24 mouse cellular contexts compared by ENCODE assay signal in genomic region chr11:119829116-119829515, GRCm38 (mm10).
DNase-seq lines count a peak whose midpoint lies in the region; ATAC-seq and TF ChIP-seq lines count a peak whose summit lies in the region.
"Had no signal": no experiment of that assay in that cellular context is flagged by ENCODE, and none has a peak within 500 bp of the region (broad histone marks: within the 10 kb centered on the region; RNA-seq: fewer than 3 reads in every experiment).

No protein-coding gene starts in this region.

- TF ChIP-seq POLR2A in MEL (IDR thresholded peaks at IDR 0.05; ENCODE audit: control insufficient read depth in 1 of 2, insufficient read depth in 1 of 2, low read depth in 1 of 2, low read length in 2 of 2, poor library complexity in 1 of 2): no peak

- 0 out of 2 replicates have a peak, but pooled peaks have one; percentile 8 for ATAC-seq in G1E (ENCODE audit: extremely low read depth, insufficient number of reproducible peaks, low FRiP score, poor library complexity, severe bottlenecking)
- peak; percentile 43; the same call in 1 of the 2 replicates for ATAC-seq in liver, embryonic 14.5 days (ENCODE audit: insufficient read depth)
- ATAC-seq in megakaryocyte-erythroid progenitor cell, adult 5-6 weeks (replicated peaks; ENCODE audit: low FRiP score, low TSS enrichment, poor library complexity, severe bottlenecking): peak; percentile 54
- ATAC-seq in lung, postnatal 0 days: no peak
- ATAC-seq: CD4-positive, CD25-positive, alpha-beta regulatory T cell, adult 4 months; forebrain, embryonic 14.5 days; forebrain, postnatal 0 days; Patski had no signal

- H3K4me3 ChIP-seq in G1E (ENCODE audit: low read depth, low read length): no peak overlapping the region
- no peak overlapping the region for H3K4me3 ChIP-seq in MEL (ENCODE audit: control insufficient read depth in 1 of 2, insufficient read depth in 1 of 2, low read depth in 2 of 2, low read length in 2 of 2)
- no peak overlapping the region for H3K4me3 ChIP-seq in liver, embryonic 14.5 days (ENCODE audit: insufficient read depth in 1 of 2, low read depth in 2 of 2, low read length in 2 of 2)
- no peak overlapping the region for H3K4me3 ChIP-seq in lung, postnatal 0 days (ENCODE audit: low read depth, low read length)
- H3K4me3 ChIP-seq: embryonic facial prominence, embryonic 12.5 days; embryonic facial prominence, embryonic 15.5 days; gastrocnemius, adult 2 months; hindbrain, embryonic 12.5 days; hindbrain, embryonic 15.5 days had no signal

- H3K27ac ChIP-seq in MEL (ENCODE audit: control insufficient read depth, low read depth, low read length): 0 out of 2 replicates have a peak overlapping the region, but pooled peaks have one; percentile 31
- no peak overlapping the region for H3K27ac ChIP-seq in liver, embryonic 14.5 days
- no peak overlapping the region for H3K27ac ChIP-seq in lung, postnatal 0 days (ENCODE audit: low read length)
- H3K27ac ChIP-seq: embryonic facial prominence, embryonic 12.5 days; embryonic facial prominence, embryonic 15.5 days; gastrocnemius, adult 2 months; hindbrain, embryonic 12.5 days; hindbrain, embryonic 15.5 days had no signal

- TF ChIP-seq CTCF in G1E (IDR thresholded peaks at IDR 0.05; ENCODE audit: low read depth, low read length) (no peak), MEL (IDR thresholded peaks at IDR 0.05 in 2 of 3, conservative IDR thresholded peaks at IDR 0.05 in 1 of 3; ENCODE audit: control insufficient read depth in 1 of 3, insufficient read depth in 1 of 3, low read depth in 2 of 3, low read length in 3 of 3, poor library complexity in 1 of 3, severe bottlenecking in 1 of 3) (no peak)
- no peak for TF ChIP-seq CTCF in liver, embryonic 14.5 days (IDR thresholded peaks at IDR 0.05; ENCODE audit: low read depth)
- no peak for TF ChIP-seq CTCF in lung, postnatal 0 days (IDR thresholded peaks at IDR 0.05)

- H3K4me1 ChIP-seq in G1E (ENCODE audit: insufficient read depth, low read depth, low read length) (peaks cover 2% of the 10 kb centered on the region; the same call in 1 of the 2 replicates), MEL (ENCODE audit: control insufficient read depth in 1 of 2, insufficient read depth in 2 of 2, low read length in 2 of 2) (peaks cover 11 to 23% of the 10 kb centered on the region in 2 experiments)
- peaks cover 0 to 2% of the 10 kb centered on the region in 2 experiments; a peak in 2 of 4 replicates for H3K4me1 ChIP-seq in liver, embryonic 14.5 days (replicated peaks; ENCODE audit: control insufficient read depth in 2 of 2, insufficient read depth in 2 of 2, low read length in 1 of 2)
- no peaks in the 10 kb centered on the region for H3K4me1 ChIP-seq in lung, postnatal 0 days (ENCODE audit: insufficient read depth, low read depth, low read length)
- H3K4me1 ChIP-seq: embryonic facial prominence, embryonic 12.5 days; embryonic facial prominence, embryonic 15.5 days had no signal

- no peaks in the 10 kb centered on the region for H3K27me3 ChIP-seq in G1E (ENCODE audit: insufficient read depth, low read length)
- H3K27me3 ChIP-seq in MEL (ENCODE audit: control insufficient read depth in 1 of 2, insufficient read depth in 2 of 2, low read length in 2 of 2): no peaks in the 10 kb centered on the region
- no peaks in the 10 kb centered on the region for H3K27me3 ChIP-seq in liver, embryonic 14.5 days (ENCODE audit: control insufficient read depth, insufficient read depth, low read length)
- H3K27me3 ChIP-seq in lung, postnatal 0 days (replicated peaks; ENCODE audit: insufficient read depth, low read length): no peaks in the 10 kb centered on the region
- H3K27me3 ChIP-seq: embryonic facial prominence, embryonic 12.5 days; embryonic facial prominence, embryonic 15.5 days; hindbrain, embryonic 12.5 days; hindbrain, embryonic 15.5 days; Patski had no signal

- WGBS in liver, embryonic 14.5 days (ENCODE audit: insufficient replicate concordance): 44% methylated on average over 3 of the region's 3 CpGs
- WGBS in lung, postnatal 0 days: 73% methylated on average over 3 of the region's 3 CpGs

- peak; percentile 33 to 45; a peak in 1 of 4 replicates for TF ChIP-seq EP300 in MEL (IDR thresholded peaks at IDR 0.05; ENCODE audit: low read depth in 1 of 2, low read length in 2 of 2)
- TF ChIP-seq EP300 in liver, embryonic 14.5 days (IDR thresholded peaks at IDR 0.05; ENCODE audit: low read depth): peak; percentile 23; the same call in 1 of the 2 replicates
- TF ChIP-seq EP300 in lung, postnatal 0 days (IDR thresholded peaks at IDR 0.05): no peak

- TF ChIP-seq RAD21 in MEL (IDR thresholded peaks at IDR 0.05; ENCODE audit: low read depth, low read length): no peak

- H3K36me3 ChIP-seq in G1E (replicated peaks) (peaks cover 91% of the 10 kb centered on the region), MEL (ENCODE audit: control insufficient read depth in 1 of 2, insufficient read depth in 2 of 2, low read length in 2 of 2) (peaks cover 14 to 23% of the 10 kb centered on the region in 2 experiments)
- H3K36me3 ChIP-seq in liver, embryonic 14.5 days (replicated peaks; ENCODE audit: control insufficient read depth, insufficient read depth, low read depth): no peaks in the 10 kb centered on the region; the same call in none of the 2 replicates
- H3K36me3 ChIP-seq in lung, postnatal 0 days (ENCODE audit: insufficient read depth, low read length): peaks cover 7% of the 10 kb centered on the region

- no peak overlapping the region for H3K9ac ChIP-seq in MEL (ENCODE audit: control insufficient read depth, low read depth, low read length, poor library complexity, severe bottlenecking)
- H3K9ac ChIP-seq in liver, embryonic 14.5 days (replicated peaks): no peak overlapping the region
- no peak overlapping the region for H3K9ac ChIP-seq in lung, postnatal 0 days (replicated peaks; ENCODE audit: low read depth)
- H3K9ac ChIP-seq: embryonic facial prominence, embryonic 12.5 days; embryonic facial prominence, embryonic 15.5 days; forebrain, postnatal 0 days; hindbrain, embryonic 12.5 days; hindbrain, embryonic 15.5 days had no signal

- no peak for DNase-seq in G1E (ENCODE audit: low spot score)
- peak; percentile 48 for DNase-seq in MEL (ENCODE audit: low read depth, low spot score)
- DNase-seq in liver, embryonic 14.5 days (ENCODE audit: low read depth in 3 of 3, low spot score in 3 of 3): no peak
- DNase-seq in urinary bladder, adult 2 months (ENCODE audit: low spot score): no peak
- DNase-seq in lung, postnatal 0 days (ENCODE audit: low spot score): no peak
- DNase-seq: adrenal gland, postnatal 10 days; adrenal gland, postnatal 36 days; cerebellum, adult 11 months; cerebellum, adult 2 months; cerebellum, adult 9-11 months; cerebellum, postnatal 25 days; forebrain, postnatal 0 days; gastrocnemius, adult 2 months; gastrocnemius, postnatal 14 days; heart, adult 11 months had no signal

- H3K9me3 ChIP-seq in G1E (replicated peaks) (no peaks in the 10 kb centered on the region), MEL (replicated peaks; ENCODE audit: insufficient read depth, low read length) (no peaks in the 10 kb centered on the region)
- no peaks in the 10 kb centered on the region for H3K9me3 ChIP-seq in liver, embryonic 14.5 days (ENCODE audit: control insufficient read depth, low read length)
- H3K9me3 ChIP-seq in lung, postnatal 0 days (ENCODE audit: low read length): no peaks in the 10 kb centered on the region
- H3K9me3 ChIP-seq: embryonic facial prominence, embryonic 12.5 days; embryonic facial prominence, embryonic 15.5 days; hindbrain, embryonic 12.5 days; hindbrain, embryonic 15.5 days had no signal

- no peak overlapping the region for H3K4me2 ChIP-seq in liver, embryonic 14.5 days (ENCODE audit: low read depth)
- H3K4me2 ChIP-seq in lung, postnatal 0 days (replicated peaks; ENCODE audit: low read depth, low read length): no peak overlapping the region
- H3K4me2 ChIP-seq: embryonic facial prominence, embryonic 12.5 days; embryonic facial prominence, embryonic 15.5 days; heart, embryonic 11.5 days; hindbrain, embryonic 12.5 days; hindbrain, embryonic 15.5 days had no signal

- no peaks in the 10 kb centered on the region for H3K79me2 ChIP-seq in MEL (ENCODE audit: control insufficient read depth, insufficient read depth, low read length, poor library complexity)

TF ChIP-seq in MEL, 35 proteins besides CTCF, POLR2A, EP300 and RAD21:
- no peak for TF ChIP-seq SMC3 (IDR thresholded peaks at IDR 0.05; ENCODE audit: low read depth, low read length)
- no peak for TF ChIP-seq POLR2AphosphoS2 (IDR thresholded peaks at IDR 0.05; ENCODE audit: low read length)
- no peak for TF ChIP-seq NRF1 (IDR thresholded peaks at IDR 0.05; ENCODE audit: insufficient read depth, low read depth, low read length, poor library complexity, severe bottlenecking)
- no peak for TF ChIP-seq RCOR1 (IDR thresholded peaks at IDR 0.05; ENCODE audit: low read depth, low read length)
- TF ChIP-seq ETS1 (IDR thresholded peaks at IDR 0.05; ENCODE audit: low read depth, low read length): peak; percentile 27; the same call in 1 of the 2 replicates
- peak; percentile 39; the same call in 1 of the 2 replicates for TF ChIP-seq TCF12 (IDR thresholded peaks at IDR 0.05; ENCODE audit: low read depth, low read length)
- peak; percentile 80 for TF ChIP-seq GATA1 (IDR thresholded peaks at IDR 0.05; ENCODE audit: low read depth, low read length)
- TF ChIP-seq MAZ (IDR thresholded peaks at IDR 0.05; ENCODE audit: low read depth, low read length): no peak
- TF ChIP-seq ZMIZ1 (IDR thresholded peaks at IDR 0.05; ENCODE audit: low read depth, low read length): no peak
- no peak for TF ChIP-seq MEF2A (IDR thresholded peaks at IDR 0.05; ENCODE audit: extremely low read depth, insufficient replicate concordance, low read depth, low read length, poor library complexity, severe bottlenecking)
- TF ChIP-seq E2F4 (IDR thresholded peaks at IDR 0.05; ENCODE audit: borderline replicate concordance, low read depth, low read length): no peak
- no peak for TF ChIP-seq ELF1 (IDR thresholded peaks at IDR 0.05; ENCODE audit: low read depth, low read length)
- no peak for TF ChIP-seq ZKSCAN1 (IDR thresholded peaks at IDR 0.05; ENCODE audit: low read depth, low read length)
- no peak for TF ChIP-seq BHLHE40 (IDR thresholded peaks at IDR 0.05; ENCODE audit: borderline replicate concordance, low read depth, low read length)
- TF ChIP-seq POLR2AphosphoS5 (IDR thresholded peaks at IDR 0.05; ENCODE audit: borderline replicate concordance, low read depth, low read length): no peak
